Mouse (Mus musculus) thymus, postnatal 0 days (tissue): ENCODE results near the gene Grhl3. TPM values are rescaled to one million over a fixed set of nuclear protein-coding genes. Genes with fewer than 3 reads are reported as not detected.

ENCODE experiments used
- DNase-seq: peaks from one replicate; pipeline ENCODE4 v3.0.0-alpha.2; 2015; ENCODE audit warnings: low spot score
- microRNA-seq: library from miRNA; unstranded; fragments of <30 nt; microRNA quantifications from one replicate; pipeline ENCODE4, GENCODE M21; 2016; ENCODE audit warnings: borderline number of aligned reads
- polyA plus RNA-seq: library from polyadenylated mRNA; unstranded; fragments of >200 nt; fragmentation: Nextera tagmentation; extraction: Ambion mirVana; gene quantifications from 2 replicates; pipeline ENCODE4 v1.2.1, GENCODE M21; 2015

The Grhl3 gene
- polyA plus RNA-seq, 1 experiment from 2014 or later: 1.2 TPM

GRCm38 (mm10) chr4:135494521-135495396, 78.7 kb downstream of the Grhl3 start, which contains the start of the genes Stpg1 and Nipal3:
Gene Stpg1 (plus strand): TSS chr4:135494790.
Gene Nipal3 (minus strand): TSS chr4:135495038.
- DNase-seq: peak; percentile 94

GRCm38 (mm10) chr4:135493691-135494520, 79.5 kb downstream of the Grhl3 start:
- DNase-seq: peak; percentile 35

GRCm38 (mm10) chr4:135493271-135493670, 80.2 kb downstream of the Grhl3 start:
- no peak for DNase-seq

Small RNA genes lying within 50 kb of the gene (microRNA-seq; reads per million reads assigned to microRNA genes)
- not detected for gene Gm25317

Other genes starting within 250 kb of the Grhl3 start
- gene Srrm1, start 220.3 kb downstream of the Grhl3 start, polyA plus RNA-seq: 213 and 259 TPM in 2 replicates
- 0.27 and 0.61 TPM in 2 replicates for gene Ncmap, start 175.4 kb downstream of the Grhl3 start, polyA plus RNA-seq
- 15.4 and 20.8 TPM in 2 replicates for gene Rcan3, start 139.8 kb downstream of the Grhl3 start, polyA plus RNA-seq
- 0.55 and 0.93 TPM in 2 replicates for gene Stpg1, start 78.8 kb downstream of the Grhl3 start, polyA plus RNA-seq
- gene Nipal3, start 78.6 kb downstream of the Grhl3 start, polyA plus RNA-seq: 6.6 and 7.0 TPM in 2 replicates
- gene Ifnlr1, start 112.7 kb upstream of the Grhl3 start, polyA plus RNA-seq: 0.24 and 0.29 TPM in 2 replicates
- not detected in 2 replicates for gene Il22ra1, start 154.5 kb upstream of the Grhl3 start, polyA plus RNA-seq
- 0.10 and 0.21 TPM in 2 replicates for gene Myom3, start 186.1 kb upstream of the Grhl3 start, polyA plus RNA-seq